Mouse (Mus musculus): Measurements from ENCODE around the gene Bahcc1. TPM values are rescaled to one million over a fixed set of nuclear protein-coding genes. Genes with fewer than 3 reads are reported as not detected.

Gene Bahcc1
- total and polyA plus RNA-seq, 2 experiments from 2014 or later, result 9.5 to 49.8 TPM

DNA sequence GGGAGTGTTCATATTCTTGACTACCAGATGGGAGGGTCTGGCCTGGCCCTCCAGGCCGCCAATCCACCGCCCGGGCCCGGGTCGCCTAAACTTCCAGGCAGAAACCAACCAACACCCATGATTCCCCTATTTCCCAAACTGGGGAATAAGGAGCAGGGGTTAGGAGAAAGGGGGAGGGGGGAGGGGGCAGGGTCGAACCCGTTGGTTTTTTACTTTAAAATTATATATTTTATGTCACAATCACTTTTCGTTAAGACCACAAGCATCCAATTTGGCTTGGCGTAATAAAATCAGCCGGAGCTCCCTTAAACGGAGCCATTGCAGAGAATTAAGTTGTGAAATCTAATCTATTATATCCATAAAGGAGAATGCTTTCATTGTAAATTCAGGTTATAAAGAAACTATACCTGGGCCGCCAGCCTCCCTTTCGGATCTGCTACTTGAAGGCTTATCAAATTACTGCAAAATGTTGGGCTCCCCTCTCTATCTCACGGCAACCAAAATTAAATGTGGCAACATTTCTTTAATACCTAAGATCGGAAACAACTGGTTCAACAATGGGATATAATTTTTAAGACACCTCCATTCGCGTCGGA, 46.5 kb upstream of the Bahcc1 start:
- Histone ChIP-seq H3K36me3 (ENCODE audit: insufficient read depth, low read length) (no peaks in the 10 kb centered on the region), H3K27me3 (ENCODE audit: insufficient read depth, low read length) (no peaks in the 10 kb centered on the region), H3K27ac (ENCODE audit: low read depth, low read length) (peak overlapping the region; percentile 97), H3K4me1 (ENCODE audit: insufficient read depth, low read length) (peaks cover 10% of the 10 kb centered on the region), H3K4me2 (ENCODE audit: low read depth, low read length, poor library complexity, severe bottlenecking) (peak overlapping the region; percentile 97), H3K9me3 (ENCODE audit: low read length) (no peaks in the 10 kb centered on the region), H3K4me3 (ENCODE audit: low read depth, low read length) (peak overlapping the region; percentile 86), H3K9ac (replicated peaks; ENCODE audit: low read length, poor library complexity, severe bottlenecking) (peak overlapping the region; percentile 97)
- no peak for ATAC-seq (ENCODE audit: low FRiP score)
- DNase-seq (ENCODE audit: low spot score), result no peak
- no peak for TF ChIP-seq CTCF (IDR thresholded peaks at IDR 0.05)
- 7% methylated on average over 18 of the region's 18 CpGs for WGBS

DNA sequence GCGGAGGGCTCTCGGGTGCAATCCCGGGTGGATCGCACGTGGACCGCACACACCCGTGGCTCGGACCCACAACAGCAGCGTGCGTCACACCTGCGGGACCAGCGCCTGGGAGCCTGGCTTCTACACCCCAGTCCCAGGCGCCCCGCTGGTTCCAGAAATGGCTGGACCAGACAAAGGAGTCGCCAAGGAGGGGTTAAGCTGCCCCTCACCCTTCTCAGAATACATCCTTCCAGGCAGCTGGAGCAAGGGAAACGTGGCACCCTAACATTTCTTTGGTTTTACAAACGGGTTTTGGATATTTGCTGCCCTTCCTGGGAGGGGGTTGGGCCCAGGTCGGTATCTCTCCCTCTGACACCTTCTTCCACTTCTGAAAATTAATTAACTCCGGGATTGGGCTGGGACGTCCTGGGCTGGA, 45.9 kb upstream of the Bahcc1 start:
- Histone ChIP-seq H3K9me3 (ENCODE audit: low read length) (no peaks in the 10 kb centered on the region), H3K36me3 (ENCODE audit: insufficient read depth, low read length) (no peaks in the 10 kb centered on the region), H3K4me1 (ENCODE audit: insufficient read depth, low read length) (peaks cover 10% of the 10 kb centered on the region), H3K27me3 (ENCODE audit: insufficient read depth, low read length) (no peaks in the 10 kb centered on the region), H3K9ac (replicated peaks; ENCODE audit: low read length, poor library complexity, severe bottlenecking) (peak overlapping the region; percentile 97), H3K4me2 (ENCODE audit: low read depth, low read length, poor library complexity, severe bottlenecking) (peak overlapping the region; percentile 97), H3K4me3 (ENCODE audit: low read depth, low read length) (peak overlapping the region; percentile 86), H3K27ac (ENCODE audit: low read depth, low read length) (peak overlapping the region; percentile 97; the same call in 1 of the 2 replicates)
- DNase-seq (ENCODE audit: low spot score) (peak; percentile 58), ATAC-seq (ENCODE audit: low FRiP score) (no peak)
- WGBS, result 2% methylated on average over 20 of the region's 20 CpGs
- no peak for TF ChIP-seq CTCF (IDR thresholded peaks at IDR 0.05)

DNA sequence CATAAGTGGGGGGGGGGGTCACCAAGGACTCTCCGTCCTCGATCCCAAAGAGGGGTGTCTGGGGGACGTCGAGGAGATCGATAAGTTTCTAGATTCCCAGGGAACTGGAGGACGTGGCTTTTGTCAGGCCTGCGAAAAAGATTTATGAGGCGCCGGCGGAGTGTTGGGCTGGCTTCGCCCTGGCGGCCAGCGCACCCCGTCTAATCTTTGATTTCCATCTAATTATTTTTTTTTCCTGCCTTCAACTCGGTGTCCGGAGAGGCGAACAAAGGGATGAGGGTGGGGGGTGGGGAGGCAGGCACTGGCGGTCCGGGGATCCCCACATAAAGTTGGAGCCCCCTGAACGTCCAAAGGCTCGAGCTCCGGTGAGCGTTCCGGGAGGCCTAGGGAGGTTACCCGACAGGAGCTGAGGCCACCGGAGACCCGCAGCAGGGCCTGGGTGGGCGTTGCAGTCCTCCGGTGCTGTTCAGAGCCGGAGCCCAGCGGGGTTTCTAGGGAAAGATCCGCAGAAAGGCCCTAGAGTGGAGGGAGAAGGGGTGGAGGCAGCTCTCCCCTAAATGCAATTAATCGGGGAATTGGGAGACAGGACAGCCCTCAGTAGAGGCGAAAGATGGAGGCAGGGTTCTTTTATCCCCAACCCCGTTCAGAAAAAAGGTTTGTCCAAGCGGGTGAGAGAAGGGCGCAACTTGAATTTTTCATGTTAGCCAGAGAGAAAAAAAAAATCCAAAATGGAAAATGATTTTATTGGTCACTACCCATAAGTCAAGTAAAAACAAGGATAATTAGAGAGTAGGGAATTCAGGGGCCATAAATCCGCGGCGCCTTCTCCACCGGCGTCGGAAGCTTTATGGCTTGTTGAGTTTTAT, 45.3 kb upstream of the Bahcc1 start:
- 2% methylated on average over 43 of the region's 43 CpGs for WGBS
- Histone ChIP-seq H3K36me3 (ENCODE audit: insufficient read depth, low read length) (no peaks in the 10 kb centered on the region), H3K9ac (replicated peaks; ENCODE audit: low read length, poor library complexity, severe bottlenecking) (peak overlapping the region; percentile 97), H3K27me3 (ENCODE audit: insufficient read depth, low read length) (no peaks in the 10 kb centered on the region), H3K4me1 (ENCODE audit: insufficient read depth, low read length) (peaks cover 10% of the 10 kb centered on the region), H3K4me2 (ENCODE audit: low read depth, low read length, poor library complexity, severe bottlenecking) (peak overlapping the region; percentile 97), H3K4me3 (ENCODE audit: low read depth, low read length) (peak overlapping the region; percentile 86), H3K9me3 (ENCODE audit: low read length) (no peaks in the 10 kb centered on the region), H3K27ac (ENCODE audit: low read depth, low read length) (peak overlapping the region; percentile 97)
- no peak for ATAC-seq (ENCODE audit: low FRiP score)
- no peak for TF ChIP-seq CTCF (IDR thresholded peaks at IDR 0.05)
- DNase-seq (ENCODE audit: low spot score), result peak; percentile 36

DNA sequence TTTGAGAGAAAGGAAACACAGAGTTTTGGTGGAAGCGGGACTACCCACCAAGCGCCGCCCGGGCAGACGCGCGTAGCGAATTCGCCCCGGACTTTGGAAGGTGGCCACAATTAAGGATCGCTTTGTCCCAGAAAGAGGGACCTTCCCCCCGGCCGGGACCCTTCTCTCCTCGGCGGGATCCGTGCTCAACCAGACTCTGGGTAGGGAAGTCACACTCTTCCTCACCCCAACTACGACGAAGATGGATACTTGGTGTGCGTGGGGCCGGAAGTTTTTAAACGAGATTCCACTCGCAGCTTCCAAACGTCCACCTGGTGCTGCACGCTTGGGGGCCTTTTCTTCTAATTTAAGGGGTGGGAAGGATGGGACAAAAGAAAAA, 44.7 kb upstream of the Bahcc1 start:
- Histone ChIP-seq H3K4me2 (ENCODE audit: low read depth, low read length, poor library complexity, severe bottlenecking) (peak overlapping the region; percentile 97), H3K4me3 (ENCODE audit: low read depth, low read length) (peak overlapping the region; percentile 86), H3K9me3 (ENCODE audit: low read length) (no peaks in the 10 kb centered on the region), H3K9ac (replicated peaks; ENCODE audit: low read length, poor library complexity, severe bottlenecking) (peak overlapping the region; percentile 97), H3K27me3 (ENCODE audit: insufficient read depth, low read length) (no peaks in the 10 kb centered on the region), H3K36me3 (ENCODE audit: insufficient read depth, low read length) (no peaks in the 10 kb centered on the region), H3K27ac (ENCODE audit: low read depth, low read length) (peak overlapping the region; percentile 97), H3K4me1 (ENCODE audit: insufficient read depth, low read length) (peaks cover 10% of the 10 kb centered on the region)
- TF ChIP-seq CTCF (IDR thresholded peaks at IDR 0.05), result no peak
- ATAC-seq (ENCODE audit: low FRiP score) (no peak), DNase-seq (ENCODE audit: low spot score) (peak; percentile 40)
- WGBS, result 1% methylated on average over 24 of the region's 24 CpGs

DNA sequence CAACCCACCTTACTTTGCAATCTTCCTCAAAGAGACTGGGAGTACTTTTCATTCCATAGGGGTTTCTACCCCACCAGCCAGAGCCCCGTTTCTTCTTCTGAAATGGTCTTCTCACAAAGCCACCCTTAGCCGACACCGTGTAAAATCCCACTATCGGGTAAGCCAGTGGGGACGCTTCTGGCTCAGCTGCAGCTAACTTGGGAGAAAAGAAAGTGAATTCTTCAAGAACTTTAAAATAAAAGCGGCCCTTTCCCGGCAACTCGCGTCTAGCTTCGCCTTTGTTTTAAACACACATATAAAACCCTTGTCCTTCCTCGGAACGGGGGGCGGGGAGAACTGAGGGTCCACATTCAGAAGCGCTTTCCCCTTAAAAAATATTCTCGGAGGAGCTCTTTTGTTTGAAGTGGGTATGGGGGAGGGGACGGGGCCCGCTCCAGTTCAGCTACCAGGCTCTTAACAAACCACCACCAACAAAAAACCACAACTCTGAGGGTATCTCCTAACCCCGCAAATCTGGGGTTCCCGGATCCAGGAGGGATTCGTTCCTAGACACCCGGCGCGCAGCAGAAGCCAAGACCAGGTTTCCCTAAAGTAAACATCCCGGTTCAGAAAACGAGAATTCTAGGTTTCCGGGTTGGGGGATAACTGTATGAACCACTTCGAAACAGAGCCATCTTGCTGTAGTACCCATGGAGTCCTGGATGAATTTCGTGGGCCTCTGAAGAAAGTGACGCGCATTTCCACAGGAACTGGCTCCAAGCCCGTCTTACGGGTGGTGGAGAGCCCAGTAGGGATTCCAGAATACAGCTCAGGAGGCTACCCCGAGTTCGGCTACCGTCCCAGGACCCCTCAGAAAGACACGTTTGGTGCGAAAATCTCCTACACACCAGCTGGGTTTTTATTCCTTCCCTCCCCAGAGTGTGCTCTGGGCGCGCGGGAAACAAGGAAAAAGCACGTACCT, 44.0 kb upstream of the Bahcc1 start:
- Histone ChIP-seq H3K27me3 (ENCODE audit: insufficient read depth, low read length) (no peaks in the 10 kb centered on the region), H3K36me3 (ENCODE audit: insufficient read depth, low read length) (no peaks in the 10 kb centered on the region), H3K4me1 (ENCODE audit: insufficient read depth, low read length) (peaks cover 10% of the 10 kb centered on the region), H3K4me2 (ENCODE audit: low read depth, low read length, poor library complexity, severe bottlenecking) (peak overlapping the region; percentile 97), H3K9me3 (ENCODE audit: low read length) (no peaks in the 10 kb centered on the region), H3K27ac (ENCODE audit: low read depth, low read length) (peak overlapping the region; percentile 97), H3K4me3 (ENCODE audit: low read depth, low read length) (peak overlapping the region; percentile 86), H3K9ac (replicated peaks; ENCODE audit: low read length, poor library complexity, severe bottlenecking) (peak overlapping the region; percentile 97)
- ATAC-seq (ENCODE audit: low FRiP score) (no peak), DNase-seq (ENCODE audit: low spot score) (peak; percentile 71)
- no peak for TF ChIP-seq CTCF (IDR thresholded peaks at IDR 0.05)
- under 1% methylated on average over 41 of the region's 41 CpGs for WGBS
